Mouse (Mus musculus) layer of hippocampus, adult 8-10 months (tissue): ENCODE data around the gene Pld4. TPM values are rescaled to one million over a fixed set of nuclear protein-coding genes. Genes with fewer than 3 reads are reported as not detected.

Experiments
- microRNA-seq, 2 experiments: library from miRNA; unstranded; fragments of <30 nt; microRNA quantifications; one replicate each; pipeline ENCODE4 v1.2.0; 2022
- total RNA-seq, 4 experiments: library from RNA; stranded (reverse); gene quantifications; 2 replicates each; pipeline ENCODE4 v1.2.4; 2022

The Pld4 gene
- total RNA-seq, 4 experiments from 2014 or later: 7.3 to 36.6 (median 21.0) TPM

Small RNAs within 50 kb of the gene (microRNA-seq; reads per million reads assigned to microRNA genes)
- gene Mir6940: 0.64 to 1.8 reads per million in 2 experiments

Other genes with a start within 250 kb of the Pld4 start
- 100 to 1,000 TPM; 118 to 128 (median 123) TPM for gene Tmem179, start 243.9 kb upstream of the Pld4 start, total RNA-seq
- 100 to 1,000 TPM; 111 to 121 (median 115) TPM for gene Inf2, start 171.9 kb upstream of the Pld4 start, total RNA-seq
- gene Adssl1, start 140.6 kb upstream of the Pld4 start, total RNA-seq: 10 to 100 TPM in 3 of 4 experiments, 1 to 10 TPM in 1; 9.6 to 30.4 (median 20.8) TPM
- gene Siva1, start 116.0 kb upstream of the Pld4 start, total RNA-seq: 10 to 100 TPM; 20.8 to 23.5 (median 22.1) TPM
- 100 to 1,000 TPM; 153 to 162 (median 161) TPM for gene Akt1, start 85.8 kb upstream of the Pld4 start, total RNA-seq
- 1 to 10 TPM in 3 of 4 experiments, under 1 TPM in 1; 0.98 to 2.2 (median 1.1) TPM for gene Zbtb42, start 81.8 kb upstream of the Pld4 start, total RNA-seq
- 100 to 1,000 TPM; 190 to 216 (median 203) TPM for gene Cep170b, start 40.2 kb upstream of the Pld4 start, total RNA-seq
- gene Ahnak2, start 42.0 kb downstream of the Pld4 start, total RNA-seq: 10 to 100 TPM in 2 of 4 experiments, 1 to 10 TPM in 2; 4.7 to 11.9 (median 8.2) TPM
- 10 to 100 TPM; 10.9 to 17.6 (median 14.0) TPM for gene Clba1, start 48.3 kb downstream of the Pld4 start, total RNA-seq
- 10 to 100 TPM; 10.1 to 12.0 (median 11.1) TPM for gene Cdca4, start 68.8 kb downstream of the Pld4 start, total RNA-seq
- not detected for gene Gpr132, start 107.6 kb downstream of the Pld4 start, total RNA-seq
- 10 to 100 TPM; 47.1 to 61.1 (median 56.9) TPM for gene Jag2, start 169.1 kb downstream of the Pld4 start, total RNA-seq
- gene Nudt14, start 181.5 kb downstream of the Pld4 start, total RNA-seq: 10 to 100 TPM in 3 of 4 experiments, 1 to 10 TPM in 1; 9.7 to 12.1 (median 11.1) TPM
- 10 to 100 TPM; 55.3 to 61.7 (median 58.9) TPM for gene Btbd6, start 215.8 kb downstream of the Pld4 start, total RNA-seq
- gene Brf1, start 240.0 kb downstream of the Pld4 start, total RNA-seq: 10 to 100 TPM; 49.3 to 59.4 (median 57.4) TPM